Mouse (Mus musculus) liver, embryonic 14.5 days (tissue): ENCODE measurements at regions not wholly inside any gene's neighbourhood (a gene's known extent, or its start where the extent isn't known, plus 50 kb on each side); places are given as distances from the start of the nearest gene placed in this dataset.

Experiments
- CTCF ChIP-seq: IDR thresholded peaks from 2 replicates; pipeline ENCODE4 v1.5.1; 2016; ENCODE audit warnings: antibody characterized with exemption, low read depth, control low read depth
- EP300 ChIP-seq: IDR thresholded peaks from 2 replicates; pipeline ENCODE4 v1.6.1; 2016; ENCODE audit warnings: antibody characterized with exemption, low read depth

DNA sequence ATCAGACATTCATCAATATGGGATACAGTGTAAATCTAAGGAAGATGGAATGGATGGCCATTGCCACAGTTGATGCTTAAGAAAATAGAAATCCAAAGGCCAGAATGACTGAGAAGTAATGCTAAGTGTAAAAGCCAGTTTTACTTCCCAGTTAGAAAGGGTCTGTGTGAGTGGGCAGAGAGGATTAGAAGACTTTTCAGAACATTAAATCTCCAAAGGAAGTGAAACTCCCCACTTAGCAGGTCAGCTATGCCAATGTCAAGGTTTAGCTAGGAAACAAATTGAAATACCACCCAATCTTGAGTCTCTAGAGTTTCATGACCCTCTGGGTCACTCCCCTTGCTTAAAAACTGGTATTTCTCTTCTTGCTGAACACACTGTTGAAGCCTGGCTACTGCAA is 886.2 kb upstream of the Lrrc6 start:
- TF ChIP-seq CTCF, result no peak
- TF ChIP-seq EP300, result no peak
